Mouse (Mus musculus): ENCODE results near the gene Dcun1d1. TPM values are rescaled to one million over a fixed set of nuclear protein-coding genes. Genes with fewer than 3 reads are reported as not detected.

The Dcun1d1 gene
- polyA plus RNA-seq (2015; fragmentation: Nextera tagmentation; extraction: Ambion mirVana): 82.0 and 86.8 TPM in 2 replicates

DNA sequence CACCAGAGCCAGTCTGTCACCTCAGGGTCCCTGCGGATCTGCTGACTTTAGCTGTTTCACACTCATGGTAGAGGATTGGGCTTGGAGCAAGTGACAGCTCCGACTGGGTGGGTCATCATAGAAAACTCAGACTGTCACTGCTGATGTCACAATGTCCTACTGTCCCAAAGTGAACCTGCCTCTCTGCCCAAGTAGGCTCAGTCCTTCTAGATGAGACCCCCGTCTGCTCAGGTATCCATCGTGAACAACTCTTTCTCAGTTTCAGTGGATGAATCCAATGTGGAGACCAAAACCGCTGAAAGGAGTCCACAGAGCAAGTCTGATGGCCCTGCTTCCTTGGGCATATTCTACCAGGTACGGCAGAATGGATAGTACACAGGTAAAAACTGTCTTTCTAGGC lies at the start of gene Dcun1d1:
TSS of gene Dcun1d1 (minus strand) at position 101 of the 400 bp plus-strand sequence.
- no peak within 1 kb of the TSS for H3K27ac ChIP-seq (ENCODE audit: low read length)
- H3K27me3 ChIP-seq (ENCODE audit: control insufficient read depth, insufficient read depth, low read depth, low read length): no peaks in the 10 kb centered on the region
- ATAC-seq (ENCODE audit: low read depth): no peak
- WGBS (ENCODE audit: insufficient replicate concordance): 81% methylated on average over 6 of the region's 6 CpGs
- no peak within 1 kb of the TSS for H3K9ac ChIP-seq (ENCODE audit: low read depth, low read length)
- H3K4me2 ChIP-seq (ENCODE audit: low read depth, low read length): no peak within 1 kb of the TSS
- H3K4me1 ChIP-seq (ENCODE audit: control insufficient read depth, low read depth, low read length): peaks cover 18% of the 10 kb centered on the region
- no peak within 1 kb of the TSS for H3K4me3 ChIP-seq (ENCODE audit: low read depth, low read length)
- no peaks in the 10 kb centered on the region for H3K9me3 ChIP-seq (replicated peaks; ENCODE audit: control insufficient read depth, low read length)
- no peaks in the 10 kb centered on the region for H3K36me3 ChIP-seq (ENCODE audit: control insufficient read depth, insufficient read depth)

DNA sequence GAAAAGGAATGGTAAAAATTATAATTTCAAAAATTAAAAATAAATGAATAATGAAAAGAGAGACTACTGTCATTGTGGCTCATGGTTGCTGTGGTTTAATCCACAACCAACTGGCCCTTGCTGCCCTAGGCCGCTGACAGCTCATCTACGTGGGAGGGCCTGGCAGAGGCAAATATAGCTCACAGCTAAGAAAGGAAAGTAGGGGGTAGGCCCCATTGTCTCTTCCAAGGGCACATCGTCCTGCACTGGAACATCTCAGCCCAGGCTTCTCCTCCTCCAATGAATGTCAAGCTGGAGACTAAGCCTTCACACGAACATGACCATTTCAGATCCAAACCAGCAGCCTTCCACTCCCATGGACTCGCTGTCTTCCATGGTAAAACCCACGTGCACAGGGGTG lies 49.0 kb upstream of the Dcun1d1 start:
- no peaks in the 10 kb centered on the region for H3K27me3 ChIP-seq (ENCODE audit: control insufficient read depth, insufficient read depth, low read depth, low read length)
- no peak overlapping the region for H3K4me3 ChIP-seq (ENCODE audit: low read depth, low read length)
- H3K36me3 ChIP-seq (ENCODE audit: control insufficient read depth, insufficient read depth): no peaks in the 10 kb centered on the region; the same call in 1 of the 2 replicates
- no peak overlapping the region for H3K9ac ChIP-seq (ENCODE audit: low read depth, low read length)
- 73% methylated on average over 6 of the region's 6 CpGs for WGBS (ENCODE audit: insufficient replicate concordance)
- H3K4me2 ChIP-seq (ENCODE audit: low read depth, low read length): no peak overlapping the region
- no peaks in the 10 kb centered on the region for H3K9me3 ChIP-seq (replicated peaks; ENCODE audit: control insufficient read depth, low read length)
- H3K27ac ChIP-seq (ENCODE audit: low read length): no peak overlapping the region
- no peak for ATAC-seq (ENCODE audit: low read depth)
- no peaks in the 10 kb centered on the region for H3K4me1 ChIP-seq (ENCODE audit: control insufficient read depth, low read depth, low read length)

- H3K27me3 ChIP-seq (ENCODE audit: control insufficient read depth, insufficient read depth, low read depth, low read length): no peaks in the 10 kb centered on the region
- no peak overlapping the region for H3K9ac ChIP-seq (ENCODE audit: low read depth, low read length)
- ATAC-seq (ENCODE audit: low read depth): no peak
- WGBS (ENCODE audit: insufficient replicate concordance): 60% methylated on average over 7 of the region's 7 CpGs
- no peaks in the 10 kb centered on the region for H3K9me3 ChIP-seq (replicated peaks; ENCODE audit: control insufficient read depth, low read length)
- H3K4me1 ChIP-seq (ENCODE audit: control insufficient read depth, low read depth, low read length): no peaks in the 10 kb centered on the region
- no peak overlapping the region for H3K4me3 ChIP-seq (ENCODE audit: low read depth, low read length)
- H3K4me2 ChIP-seq (ENCODE audit: low read depth, low read length): no peak overlapping the region
- no peaks in the 10 kb centered on the region for H3K36me3 ChIP-seq (ENCODE audit: control insufficient read depth, insufficient read depth)
- no peak overlapping the region for H3K27ac ChIP-seq (ENCODE audit: low read length)
Observed at GRCm38 (mm10) chr3:35973551-35973950, 36.3 kb upstream of the Dcun1d1 start.

DNA sequence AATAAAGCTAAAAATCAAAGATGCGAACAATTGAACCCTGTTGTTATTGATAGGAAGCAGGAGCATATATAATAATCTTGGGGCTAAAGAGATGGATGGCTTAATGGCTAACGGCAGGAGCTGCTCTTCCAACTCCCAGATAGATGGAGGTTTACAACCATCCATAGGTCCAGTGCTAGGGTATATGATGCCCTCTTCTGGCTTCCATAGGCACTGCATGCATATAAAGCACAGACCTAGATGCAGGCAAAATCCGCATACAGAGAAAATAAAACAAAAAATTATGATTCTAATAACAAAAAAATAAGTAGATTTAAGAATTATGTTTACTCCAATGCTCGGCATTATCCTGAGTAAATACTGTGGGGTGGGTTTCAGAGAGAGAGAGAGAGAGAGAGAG lies 35.7 kb upstream of the Dcun1d1 start:
- H3K27me3 ChIP-seq (ENCODE audit: control insufficient read depth, insufficient read depth, low read depth, low read length): no peaks in the 10 kb centered on the region
- ATAC-seq (ENCODE audit: low read depth): no peak; the same call in 1 of the 2 replicates
- H3K36me3 ChIP-seq (ENCODE audit: control insufficient read depth, insufficient read depth): no peaks in the 10 kb centered on the region
- H3K4me3 ChIP-seq (ENCODE audit: low read depth, low read length): no peak overlapping the region
- H3K9me3 ChIP-seq (replicated peaks; ENCODE audit: control insufficient read depth, low read length): no peaks in the 10 kb centered on the region
- H3K9ac ChIP-seq (ENCODE audit: low read depth, low read length): no peak overlapping the region
- H3K4me1 ChIP-seq (ENCODE audit: control insufficient read depth, low read depth, low read length): no peaks in the 10 kb centered on the region
- no peak overlapping the region for H3K27ac ChIP-seq (ENCODE audit: low read length)
- no peak overlapping the region for H3K4me2 ChIP-seq (ENCODE audit: low read depth, low read length)
- WGBS (ENCODE audit: insufficient replicate concordance): 60% methylated on average over 4 of the region's 4 CpGs

DNA sequence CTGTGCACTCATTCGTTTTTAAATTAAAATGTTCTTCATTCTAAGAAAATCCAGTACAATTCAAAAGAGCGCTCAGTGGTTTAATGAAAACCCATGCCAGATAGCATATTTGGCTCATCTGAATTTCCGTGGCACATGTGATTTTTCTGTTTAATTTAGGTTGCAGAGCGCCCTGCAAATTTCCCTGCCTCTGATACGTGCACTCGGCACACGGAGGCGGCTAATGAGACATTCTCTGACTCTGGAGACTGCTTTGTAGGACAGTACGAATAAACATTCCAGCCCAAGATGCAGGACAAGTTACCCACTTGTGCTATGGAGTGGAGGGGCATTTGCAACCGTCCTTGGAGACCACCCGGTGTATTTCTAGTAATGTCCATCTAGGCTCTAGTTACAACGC lies 33.9 kb upstream of the Dcun1d1 start:
- H3K4me1 ChIP-seq (ENCODE audit: control insufficient read depth, low read depth, low read length): no peaks in the 10 kb centered on the region
- WGBS (ENCODE audit: insufficient replicate concordance): 80% methylated on average over 12 of the region's 12 CpGs
- no peak for ATAC-seq (ENCODE audit: low read depth)

GRCm38 (mm10) chr3:35970441-35970840 lies 33.2 kb upstream of the Dcun1d1 start:
- no peak overlapping the region for H3K4me2 ChIP-seq (ENCODE audit: low read depth, low read length)
- H3K27me3 ChIP-seq (ENCODE audit: control insufficient read depth, insufficient read depth, low read depth, low read length): no peaks in the 10 kb centered on the region
- no peak overlapping the region for H3K4me3 ChIP-seq (ENCODE audit: low read depth, low read length)
- ATAC-seq (ENCODE audit: low read depth): no peak
- 65% methylated on average over 4 of the region's 4 CpGs for WGBS (ENCODE audit: insufficient replicate concordance)
- no peak overlapping the region for H3K9ac ChIP-seq (ENCODE audit: low read depth, low read length)
- no peaks in the 10 kb centered on the region for H3K4me1 ChIP-seq (ENCODE audit: control insufficient read depth, low read depth, low read length)
- no peaks in the 10 kb centered on the region for H3K36me3 ChIP-seq (ENCODE audit: control insufficient read depth, insufficient read depth)
- H3K27ac ChIP-seq (ENCODE audit: low read length): no peak overlapping the region
- H3K9me3 ChIP-seq (replicated peaks; ENCODE audit: control insufficient read depth, low read length): no peaks in the 10 kb centered on the region

More for the DNA sequence above, 33.9 kb upstream of the Dcun1d1 start:
- H3K9me3 ChIP-seq (replicated peaks; ENCODE audit: control insufficient read depth, low read length): no peaks in the 10 kb centered on the region
- H3K27ac ChIP-seq (ENCODE audit: low read length): no peak overlapping the region
- H3K4me3 ChIP-seq (ENCODE audit: low read depth, low read length): no peak overlapping the region
- no peaks in the 10 kb centered on the region for H3K36me3 ChIP-seq (ENCODE audit: control insufficient read depth, insufficient read depth)
- H3K27me3 ChIP-seq (ENCODE audit: control insufficient read depth, insufficient read depth, low read depth, low read length): no peaks in the 10 kb centered on the region
- no peak overlapping the region for H3K4me2 ChIP-seq (ENCODE audit: low read depth, low read length)
- no peak overlapping the region for H3K9ac ChIP-seq (ENCODE audit: low read depth, low read length)

DNA sequence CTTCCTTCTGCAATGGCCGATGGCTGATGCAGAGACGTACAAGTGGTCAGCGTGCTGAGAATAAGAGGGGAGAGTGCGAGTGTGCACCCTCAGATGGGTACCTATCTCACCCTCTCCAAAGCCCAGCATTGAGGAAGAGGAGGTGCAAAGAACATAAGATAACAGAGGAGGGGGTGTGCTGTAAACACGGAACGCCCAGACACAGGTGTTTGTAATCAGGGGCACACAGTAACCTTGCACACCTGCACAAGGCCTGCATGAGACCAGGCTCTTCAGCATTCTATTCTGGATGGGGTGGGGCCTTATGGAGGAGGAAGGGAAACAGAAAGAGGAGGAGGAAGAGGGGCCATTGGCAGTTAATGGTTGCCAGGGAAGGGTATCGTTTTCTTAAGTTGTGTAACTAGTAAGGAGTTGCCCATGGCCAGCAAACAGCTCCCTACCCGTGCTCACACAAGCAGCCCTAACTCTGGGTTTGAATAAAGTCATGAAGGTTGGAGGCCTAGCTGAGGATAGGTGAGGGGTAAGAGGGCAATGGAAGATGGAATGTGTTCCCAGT lies 30.2 kb upstream of the Dcun1d1 start:
- no peak overlapping the region for H3K4me2 ChIP-seq (ENCODE audit: low read depth, low read length)
- H3K36me3 ChIP-seq (ENCODE audit: control insufficient read depth, insufficient read depth): no peaks in the 10 kb centered on the region
- H3K27me3 ChIP-seq (ENCODE audit: control insufficient read depth, insufficient read depth, low read depth, low read length): no peaks in the 10 kb centered on the region
- H3K9ac ChIP-seq (ENCODE audit: low read depth, low read length): no peak overlapping the region
- no peaks in the 10 kb centered on the region for H3K4me1 ChIP-seq (ENCODE audit: control insufficient read depth, low read depth, low read length)
- no peak overlapping the region for H3K4me3 ChIP-seq (ENCODE audit: low read depth, low read length)
- no peak overlapping the region for H3K27ac ChIP-seq (ENCODE audit: low read length)
- no peaks in the 10 kb centered on the region for H3K9me3 ChIP-seq (replicated peaks; ENCODE audit: control insufficient read depth, low read length)
- WGBS (ENCODE audit: insufficient replicate concordance): 53% methylated on average over 8 of the region's 8 CpGs
- no peak for ATAC-seq (ENCODE audit: low read depth)

GRCm38 (mm10) chr3:35966493-35966892 lies 29.2 kb upstream of the Dcun1d1 start:
- ATAC-seq (ENCODE audit: low read depth): no peak
- no peaks in the 10 kb centered on the region for H3K9me3 ChIP-seq (replicated peaks; ENCODE audit: control insufficient read depth, low read length)
- no peaks in the 10 kb centered on the region for H3K4me1 ChIP-seq (ENCODE audit: control insufficient read depth, low read depth, low read length)
- no peak overlapping the region for H3K4me2 ChIP-seq (ENCODE audit: low read depth, low read length)
- H3K4me3 ChIP-seq (ENCODE audit: low read depth, low read length): no peak overlapping the region
- no peak overlapping the region for H3K27ac ChIP-seq (ENCODE audit: low read length)
- H3K36me3 ChIP-seq (ENCODE audit: control insufficient read depth, insufficient read depth): no peaks in the 10 kb centered on the region
- no peaks in the 10 kb centered on the region for H3K27me3 ChIP-seq (ENCODE audit: control insufficient read depth, insufficient read depth, low read depth, low read length)
- 31% methylated on average over 2 of the region's 2 CpGs for WGBS (ENCODE audit: insufficient replicate concordance)
- no peak overlapping the region for H3K9ac ChIP-seq (ENCODE audit: low read depth, low read length)

DNA sequence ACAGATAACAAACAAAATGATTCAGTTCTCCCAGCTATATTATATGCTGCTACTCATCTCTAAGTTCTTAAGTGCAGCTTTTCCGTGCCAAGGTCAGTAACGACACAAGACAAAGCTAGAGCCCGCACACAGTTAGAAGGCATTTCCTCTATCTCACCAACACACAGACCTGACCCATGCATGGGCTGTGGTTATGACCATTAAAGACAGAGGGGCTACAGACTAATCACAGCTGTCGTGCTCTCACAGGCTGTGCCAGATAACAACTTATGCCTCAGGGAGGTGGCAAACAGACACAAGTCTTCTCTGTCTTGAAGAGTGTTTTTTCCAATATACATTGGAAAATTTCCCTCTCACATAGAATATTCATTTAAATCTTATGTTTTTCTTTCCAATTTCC lies 27.7 kb upstream of the Dcun1d1 start:
- no peaks in the 10 kb centered on the region for H3K4me1 ChIP-seq (ENCODE audit: control insufficient read depth, low read depth, low read length)
- 17% methylated on average over 4 of the region's 4 CpGs for WGBS (ENCODE audit: insufficient replicate concordance)
- H3K27me3 ChIP-seq (ENCODE audit: control insufficient read depth, insufficient read depth, low read depth, low read length): no peaks in the 10 kb centered on the region
- H3K9me3 ChIP-seq (replicated peaks; ENCODE audit: control insufficient read depth, low read length): no peaks in the 10 kb centered on the region
- no peak overlapping the region for H3K4me3 ChIP-seq (ENCODE audit: low read depth, low read length)
- no peak overlapping the region for H3K4me2 ChIP-seq (ENCODE audit: low read depth, low read length)
- H3K36me3 ChIP-seq (ENCODE audit: control insufficient read depth, insufficient read depth): no peaks in the 10 kb centered on the region
- no peak overlapping the region for H3K27ac ChIP-seq (ENCODE audit: low read length)
- ATAC-seq (ENCODE audit: low read depth): no peak
- H3K9ac ChIP-seq (ENCODE audit: low read depth, low read length): no peak overlapping the region

Data from liver, embryonic 16.5 days (tissue).